Mouse (Mus musculus) hematopoietic stem cell, adult 5-6 weeks (primary cell): ENCODE data around the gene Gm28051. TPM values are rescaled to one million over a fixed set of nuclear protein-coding genes. Genes with fewer than 3 reads are reported as not detected.

Experiments
- ATAC-seq, 2 experiments: fragments of 125-278 bp in 1 of 2; replicated peaks in 1 of 2; 2 replicates each; pipeline ENCODE4 v1.8.0; 2016 to 2017; ENCODE audit warnings: inconsistent platforms in 2 of 2, mild to moderate bottlenecking in 2 of 2, moderate number of reproducible peaks in 2 of 2, low read depth in 1 of 2, moderate TSS enrichment in 1 of 2; ENCODE audit not compliant: low FRiP score in 2 of 2, poor library complexity in 2 of 2, severe bottlenecking in 2 of 2, insufficient read depth in 1 of 2, low TSS enrichment in 1 of 2
- total RNA-seq: library from RNA; stranded (forward); fragments of 172-1452, 232-1000 nt; gene quantifications from 2 replicates; pipeline ENCODE4 v1.2.3, GENCODE M21; 2017

Gm28051 gene
- total RNA-seq, 1 experiment from 2014 or later = not detected

GRCm38 (mm10) chr12:102748256-102748655, 9.3 kb downstream of the Gm28051 start:
- ATAC-seq = no peak

- peak; percentile 68 to 70 for ATAC-seq
Observed at GRCm38 (mm10) chr12:102744839-102745238, 12.7 kb downstream of the Gm28051 start.

- peak; percentile 91 to 94 for ATAC-seq
Observed at GRCm38 (mm10) chr12:102743589-102744574, 13.7 kb downstream of the Gm28051 start, which contains the start of the genes Moap1 and Tmem251. Gene Moap1 (minus strand): TSS chr12:102743661. Gene Tmem251 (plus strand): TSS chr12:102743762.

- ATAC-seq = peak; percentile 29 to 34; a peak in 3 of 4 replicates
Observed at GRCm38 (mm10) chr12:102743036-102743588, 14.5 kb downstream of the Gm28051 start.

GRCm38 (mm10) chr12:102742056-102742455, 15.5 kb downstream of the Gm28051 start:
- ATAC-seq = no peak

GRCm38 (mm10) chr12:102740285-102740684, 17.3 kb downstream of the Gm28051 start:
- no peak for ATAC-seq

- ATAC-seq = no peak
Observed at GRCm38 (mm10) chr12:102739096-102739495, 18.5 kb downstream of the Gm28051 start.

- ATAC-seq = peak; percentile 69 to 81
Observed at GRCm38 (mm10) chr12:102733381-102733780, 24.2 kb downstream of the Gm28051 start.

GRCm38 (mm10) chr12:102730798-102731619, 26.6 kb downstream of the Gm28051 start:
- no peak for ATAC-seq

GRCm38 (mm10) chr12:102729855-102730797, 27.4 kb downstream of the Gm28051 start:
- ATAC-seq = peak; percentile 81 to 82

GRCm38 (mm10) chr12:102725761-102726175, 31.8 kb downstream of the Gm28051 start:
- ATAC-seq = no peak

- no peak for ATAC-seq
Observed at GRCm38 (mm10) chr12:102725146-102725545, 32.4 kb downstream of the Gm28051 start.

- ATAC-seq = no peak
Observed at GRCm38 (mm10) chr12:102723861-102724260, 33.7 kb downstream of the Gm28051 start.

- no peak for ATAC-seq
Observed at GRCm38 (mm10) chr12:102722966-102723365, 34.6 kb downstream of the Gm28051 start.

- ATAC-seq = no peak
Observed at GRCm38 (mm10) chr12:102722451-102722850, 35.1 kb downstream of the Gm28051 start.

- peak; percentile 72 to 73 for ATAC-seq
Observed at GRCm38 (mm10) chr12:102719552-102720315, 37.8 kb downstream of the Gm28051 start.
